Mouse (Mus musculus) left cerebral cortex, adult 8-10 months (tissue): ENCODE measurements around the gene Wasf3. TPM values are rescaled to one million over a fixed set of nuclear protein-coding genes. Genes with fewer than 3 reads are reported as not detected.
A peak's percentile ranks its signal among the peaks of the same experiment; 100 is the strongest.

Experiments
- DNase-seq, 2 experiments: peaks; one replicate each; pipeline ENCODE4 v3.0.0; 2022; ENCODE audit warnings: low spot score in 2 of 2
- total RNA-seq, 4 experiments: library from RNA; stranded (reverse); gene quantifications; 2 replicates each; pipeline ENCODE4 v1.2.4; 2022

Gene Wasf3
- 10 to 100 TPM; 88.1 to 97.5 (median 90.3) TPM for total RNA-seq

GRCm38 (mm10) chr5:146384935-146385591, at the start of gene Wasf3:
Wasf3 (plus strand) TSS chr5:146384985.
- peak; percentile 83 to 91 for DNase-seq

- DNase-seq, result peak; percentile 21 to 71
Measured at GRCm38 (mm10) chr5:146338064-146338463, 46.7 kb upstream of the Wasf3 start.

- no peak for DNase-seq
Measured at GRCm38 (mm10) chr5:146340037-146340436, 44.7 kb upstream of the Wasf3 start.

- DNase-seq, result no peak
Measured at GRCm38 (mm10) chr5:146344911-146345686, 39.7 kb upstream of the Wasf3 start.

- no peak for DNase-seq
Measured at GRCm38 (mm10) chr5:146347081-146347480, 37.7 kb upstream of the Wasf3 start.

- DNase-seq, result peak in 1 of 2 experiments; percentile 59
Measured at GRCm38 (mm10) chr5:146349183-146349582, 35.6 kb upstream of the Wasf3 start.

GRCm38 (mm10) chr5:146350784-146351183, 34.0 kb upstream of the Wasf3 start:
- DNase-seq, result peak in 1 of 2 experiments; percentile 20

- no peak for DNase-seq
Measured at GRCm38 (mm10) chr5:146352006-146352405, 32.8 kb upstream of the Wasf3 start.

GRCm38 (mm10) chr5:146360386-146360785, 24.4 kb upstream of the Wasf3 start:
- no peak for DNase-seq

- DNase-seq, result no peak
Measured at GRCm38 (mm10) chr5:146362711-146363110, 22.1 kb upstream of the Wasf3 start.

- DNase-seq, result no peak
Measured at GRCm38 (mm10) chr5:146368356-146368755, 16.4 kb upstream of the Wasf3 start.

GRCm38 (mm10) chr5:146368971-146369370, 15.8 kb upstream of the Wasf3 start:
- no peak for DNase-seq

- DNase-seq, result peak in 1 of 2 experiments; percentile 57
Measured at GRCm38 (mm10) chr5:146370794-146371193, 14.0 kb upstream of the Wasf3 start.

GRCm38 (mm10) chr5:146373238-146373637, 11.5 kb upstream of the Wasf3 start:
- DNase-seq, result no peak

- no peak for DNase-seq
Measured at GRCm38 (mm10) chr5:146376601-146377000, 8.2 kb upstream of the Wasf3 start.

GRCm38 (mm10) chr5:146380041-146380440, 4.7 kb upstream of the Wasf3 start:
- no peak for DNase-seq

- DNase-seq, result no peak
Measured at GRCm38 (mm10) chr5:146382268-146382667, 2.5 kb upstream of the Wasf3 start.

- DNase-seq, result no peak
Measured at GRCm38 (mm10) chr5:146383401-146383800, 1.4 kb upstream of the Wasf3 start.

- no peak for DNase-seq
Measured at GRCm38 (mm10) chr5:146385989-146386388, 1.2 kb downstream of the Wasf3 start.

- DNase-seq, result no peak
Measured at GRCm38 (mm10) chr5:146386906-146387305, 2.1 kb downstream of the Wasf3 start.

- no peak for DNase-seq
Measured at GRCm38 (mm10) chr5:146394563-146394962, 9.8 kb downstream of the Wasf3 start.

- DNase-seq, result no peak
Measured at GRCm38 (mm10) chr5:146397253-146397652, 12.5 kb downstream of the Wasf3 start.
